Mouse (Mus musculus): ENCODE measurements at regions not wholly inside any gene's neighbourhood (a gene's known extent, or its start where the extent isn't known, plus 50 kb on each side); places are given as distances from the start of the nearest gene placed in this dataset.
A peak's percentile ranks its signal among the peaks of the same experiment; 100 is the strongest.

DNA sequence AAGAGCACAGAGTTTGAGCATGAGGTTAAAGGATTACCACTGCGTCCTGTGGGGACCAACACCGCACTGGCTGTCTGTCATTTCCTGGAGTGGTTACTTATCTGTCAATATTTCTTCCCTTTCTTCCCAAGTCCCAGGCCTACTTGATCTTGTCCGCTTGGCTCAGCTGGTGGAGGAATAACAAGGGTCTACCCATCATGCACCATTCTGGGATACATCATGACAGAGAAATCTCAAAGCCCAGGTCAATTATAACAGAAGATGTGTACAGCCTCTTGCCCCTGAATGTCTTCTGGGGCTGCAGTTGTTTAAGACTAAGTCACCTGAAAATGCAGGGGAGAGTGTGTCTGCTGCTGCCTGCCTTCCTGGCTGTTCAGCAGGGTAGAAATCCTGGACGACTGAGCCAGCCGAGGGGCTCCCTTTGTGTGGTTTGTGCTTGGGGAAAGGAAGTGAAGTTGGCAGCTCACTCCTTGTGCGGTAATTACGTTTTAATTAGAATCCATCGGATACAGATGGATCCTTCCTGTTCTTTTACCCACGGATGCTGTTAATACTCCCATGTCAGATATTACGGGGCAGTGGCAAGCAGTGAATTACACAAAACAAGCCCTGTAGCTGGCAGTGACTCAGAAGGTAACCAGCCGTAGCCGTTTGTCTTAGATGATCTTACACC, 286.8 kb downstream of the Zfp326 start:
- no peaks in the 10 kb centered on the region for H3K36me3 ChIP-seq (ENCODE audit: control insufficient read depth, insufficient read depth, low read length)
- H3K27ac ChIP-seq (replicated peaks; ENCODE audit: low read depth, low read length): peak overlapping the region; percentile 67
- H3K9me3 ChIP-seq (ENCODE audit: control insufficient read depth, low read length): no peaks in the 10 kb centered on the region
- peak overlapping the region; percentile 6; the same call in 1 of the 2 replicates for H3K9ac ChIP-seq (replicated peaks; ENCODE audit: low read length)
- H3K4me2 ChIP-seq (ENCODE audit: low read length): no peak overlapping the region
- ATAC-seq (ENCODE audit: low FRiP score, low TSS enrichment): peak; percentile 48; the same call in 1 of the 2 replicates
- DNase-seq: peak; percentile 62
- H3K4me3 ChIP-seq (replicated peaks; ENCODE audit: low read depth, low read length): no peak overlapping the region
- no peaks in the 10 kb centered on the region for H3K27me3 ChIP-seq (ENCODE audit: control insufficient read depth, insufficient read depth, low read length)
- H3K4me1 ChIP-seq (ENCODE audit: control insufficient read depth, insufficient read depth, low read length): no peaks in the 10 kb centered on the region
- 32% methylated on average over 12 of the region's 12 CpGs for WGBS

DNA sequence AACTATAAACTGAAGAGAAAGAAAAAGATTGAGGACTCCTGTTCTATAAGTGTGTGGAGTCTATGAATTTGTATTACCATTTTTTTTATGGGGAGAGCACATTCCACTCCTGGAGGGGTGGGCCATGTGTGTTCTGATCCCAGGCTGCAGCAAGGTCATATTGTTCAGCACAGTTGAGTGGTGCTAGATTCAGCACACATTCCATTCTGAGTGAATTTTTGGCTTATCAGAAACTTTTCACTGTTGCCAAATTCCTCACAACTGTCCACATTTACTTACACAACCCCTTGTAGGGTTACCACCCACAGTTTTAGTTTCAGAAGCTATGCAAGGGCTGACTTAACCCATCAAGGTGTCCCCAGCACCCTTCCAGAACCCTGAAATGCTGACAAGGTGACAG, 262.7 kb downstream of the Zfp326 start:
- no peaks in the 10 kb centered on the region for H3K36me3 ChIP-seq (ENCODE audit: control insufficient read depth, insufficient read depth, low read length)
- no peaks in the 10 kb centered on the region for H3K27me3 ChIP-seq (ENCODE audit: control insufficient read depth, insufficient read depth, low read length)
- H3K9me3 ChIP-seq (ENCODE audit: control insufficient read depth, low read length): no peaks in the 10 kb centered on the region
- no peak overlapping the region for H3K9ac ChIP-seq (replicated peaks; ENCODE audit: low read length)
- H3K4me2 ChIP-seq (ENCODE audit: low read length): no peak overlapping the region
- no peaks in the 10 kb centered on the region for H3K4me1 ChIP-seq (ENCODE audit: control insufficient read depth, insufficient read depth, low read length)
- H3K4me3 ChIP-seq (replicated peaks; ENCODE audit: low read depth, low read length): no peak overlapping the region
- ATAC-seq (ENCODE audit: low FRiP score, low TSS enrichment) (no peak), DNase-seq (no peak)
- H3K27ac ChIP-seq (replicated peaks; ENCODE audit: low read depth, low read length): no peak overlapping the region

DNA sequence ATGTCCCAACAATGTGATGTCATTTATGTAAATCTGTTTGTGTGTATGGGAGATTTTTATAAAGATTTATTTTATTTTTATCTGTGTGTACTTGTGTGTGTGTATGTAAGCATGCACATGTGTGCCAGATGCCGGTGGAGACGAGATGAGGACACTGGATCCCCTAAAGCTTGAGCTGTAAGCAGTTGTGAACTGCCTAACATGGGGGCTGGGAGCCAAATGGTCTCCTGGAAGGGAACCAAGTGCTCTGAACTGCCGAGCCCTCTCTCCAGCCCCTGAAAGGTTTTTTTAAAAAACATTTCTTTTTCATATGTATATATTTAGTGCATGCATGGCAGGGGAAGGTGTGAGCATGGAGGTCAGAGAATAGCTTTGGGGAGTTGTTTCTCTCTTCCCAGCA, 246.6 kb downstream of the Zfp326 start:
- ATAC-seq (ENCODE audit: low FRiP score, low TSS enrichment) (no peak), DNase-seq (no peak)
- Histone ChIP-seq H3K4me2 (ENCODE audit: low read length) (no peak overlapping the region), H3K36me3 (ENCODE audit: control insufficient read depth, insufficient read depth, low read length) (no peaks in the 10 kb centered on the region), H3K27me3 (ENCODE audit: control insufficient read depth, insufficient read depth, low read length) (no peaks in the 10 kb centered on the region), H3K27ac (replicated peaks; ENCODE audit: low read depth, low read length) (no peak overlapping the region), H3K9me3 (ENCODE audit: control insufficient read depth, low read length) (no peaks in the 10 kb centered on the region), H3K4me1 (ENCODE audit: control insufficient read depth, insufficient read depth, low read length) (peaks cover 6% of the 10 kb centered on the region; the same call in 1 of the 2 replicates), H3K4me3 (replicated peaks; ENCODE audit: low read depth, low read length) (no peak overlapping the region), H3K9ac (replicated peaks; ENCODE audit: low read length) (no peak overlapping the region)
- 66% methylated on average over 3 of the region's 3 CpGs for WGBS

DNA sequence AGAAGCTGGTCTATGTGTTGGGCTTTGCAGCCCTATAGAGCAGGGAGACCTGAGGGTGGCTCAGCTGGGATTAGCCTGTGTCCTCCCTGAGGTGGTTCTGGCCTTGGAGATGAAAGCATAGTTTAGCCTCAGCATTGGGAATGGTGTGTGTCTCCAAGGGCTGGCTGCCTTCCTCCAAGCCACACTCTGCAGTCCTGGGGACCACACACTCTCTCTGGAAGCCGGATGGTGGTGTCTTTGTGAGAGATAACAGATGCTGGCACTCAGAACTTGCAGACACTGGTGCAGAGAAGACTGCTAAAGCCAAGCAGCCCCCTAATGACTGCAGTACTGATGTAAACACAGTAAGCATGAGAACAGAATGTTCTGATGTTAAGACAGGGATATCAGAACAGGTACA, 243.2 kb downstream of the Zfp326 start:
- DNase-seq: no peak
- 71% methylated on average over 1 of the region's 1 CpGs for WGBS
- ATAC-seq (ENCODE audit: low FRiP score, low TSS enrichment): no peak

DNA sequence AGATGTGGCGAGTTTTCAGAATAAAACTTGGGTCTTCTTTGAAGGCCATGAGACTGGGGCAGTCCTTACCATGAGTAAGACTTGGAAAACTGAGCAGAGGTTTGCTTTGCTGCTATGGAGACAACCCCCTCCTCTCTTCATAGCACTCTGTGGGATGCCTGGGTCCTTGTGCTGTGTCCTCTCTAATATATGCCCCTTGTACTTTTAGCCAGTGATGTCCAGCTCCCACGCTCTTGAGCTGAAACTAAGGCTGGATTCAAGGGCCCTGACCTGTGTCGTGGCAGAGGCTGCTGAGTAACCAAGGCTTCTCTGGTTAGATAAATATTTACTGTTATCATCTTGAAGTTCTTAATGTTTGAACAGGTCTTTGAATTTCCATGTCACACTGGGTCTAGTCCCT, 236.8 kb downstream of the Zfp326 start:
- Histone ChIP-seq H3K27ac (replicated peaks; ENCODE audit: low read depth, low read length) (no peak overlapping the region), H3K36me3 (ENCODE audit: control insufficient read depth, insufficient read depth, low read length) (no peaks in the 10 kb centered on the region), H3K4me3 (replicated peaks; ENCODE audit: low read depth, low read length) (no peak overlapping the region), H3K9me3 (ENCODE audit: control insufficient read depth, low read length) (no peaks in the 10 kb centered on the region), H3K4me1 (ENCODE audit: control insufficient read depth, insufficient read depth, low read length) (no peaks in the 10 kb centered on the region), H3K9ac (replicated peaks; ENCODE audit: low read length) (no peak overlapping the region), H3K27me3 (ENCODE audit: control insufficient read depth, insufficient read depth, low read length) (no peaks in the 10 kb centered on the region), H3K4me2 (ENCODE audit: low read length) (no peak overlapping the region)
- ATAC-seq (ENCODE audit: low FRiP score, low TSS enrichment) (no peak), DNase-seq (no peak)
- WGBS: 89% methylated on average over 3 of the region's 3 CpGs

More for the DNA sequence above, 243.2 kb downstream of the Zfp326 start:
- Histone ChIP-seq H3K27me3 (ENCODE audit: control insufficient read depth, insufficient read depth, low read length) (no peaks in the 10 kb centered on the region), H3K36me3 (ENCODE audit: control insufficient read depth, insufficient read depth, low read length) (no peaks in the 10 kb centered on the region), H3K9me3 (ENCODE audit: control insufficient read depth, low read length) (no peaks in the 10 kb centered on the region), H3K4me2 (ENCODE audit: low read length) (no peak overlapping the region), H3K9ac (replicated peaks; ENCODE audit: low read length) (no peak overlapping the region), H3K4me3 (replicated peaks; ENCODE audit: low read depth, low read length) (no peak overlapping the region), H3K27ac (replicated peaks; ENCODE audit: low read depth, low read length) (no peak overlapping the region), H3K4me1 (ENCODE audit: control insufficient read depth, insufficient read depth, low read length) (peaks cover 5% of the 10 kb centered on the region; the same call in 1 of the 2 replicates)

DNA sequence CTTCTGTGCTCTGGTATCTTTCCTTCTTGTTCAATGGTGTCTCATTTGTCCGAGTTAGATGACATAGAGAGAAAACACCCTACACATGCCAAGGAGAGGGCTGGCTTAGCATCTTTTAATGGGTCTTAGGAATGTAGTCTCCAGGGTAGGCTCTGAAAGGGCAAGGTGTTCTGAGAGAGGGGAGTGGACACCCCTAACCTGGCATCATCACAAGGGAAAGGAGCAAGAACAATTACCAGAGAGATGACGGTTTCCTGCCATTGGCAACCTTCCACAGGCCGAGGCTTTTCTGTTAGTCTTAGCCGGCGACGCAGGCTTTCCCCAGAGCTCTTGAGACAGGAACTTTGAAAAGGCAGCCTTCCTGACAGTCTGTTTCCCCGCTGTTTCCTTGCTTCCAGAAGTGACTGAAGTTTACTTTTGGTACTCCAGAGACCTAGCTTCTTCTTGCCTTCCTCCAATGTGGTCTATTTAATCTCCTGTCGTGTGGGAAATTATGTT, 232.2 kb downstream of the Zfp326 start:
- DNase-seq (no peak), ATAC-seq (ENCODE audit: low FRiP score, low TSS enrichment) (no peak)

DNA sequence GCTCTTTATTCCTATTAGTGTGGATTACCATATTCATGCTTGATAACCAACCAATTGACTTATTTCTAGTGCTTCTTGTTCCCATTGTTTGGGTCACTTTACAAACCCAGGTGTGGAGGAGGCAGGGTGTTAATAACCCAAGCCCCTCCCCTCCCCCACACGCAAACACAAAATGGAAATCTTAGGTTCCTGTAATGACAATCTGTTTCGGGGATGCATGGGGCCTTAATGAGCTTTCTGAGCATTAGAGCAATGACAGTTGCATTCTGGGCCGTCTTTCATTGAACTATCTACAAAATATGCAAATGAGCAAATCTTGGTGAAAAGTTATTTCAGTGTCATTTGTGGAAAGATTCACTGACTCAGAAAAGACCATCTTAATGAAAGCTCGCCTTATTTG, 225.9 kb downstream of the Zfp326 start:
- WGBS: 75% methylated on average over 4 of the region's 4 CpGs
- Histone ChIP-seq H3K27ac (replicated peaks; ENCODE audit: low read depth, low read length) (no peak overlapping the region), H3K9me3 (ENCODE audit: control insufficient read depth, low read length) (no peaks in the 10 kb centered on the region), H3K36me3 (ENCODE audit: control insufficient read depth, insufficient read depth, low read length) (no peaks in the 10 kb centered on the region), H3K4me1 (ENCODE audit: control insufficient read depth, insufficient read depth, low read length) (no peaks in the 10 kb centered on the region), H3K9ac (replicated peaks; ENCODE audit: low read length) (no peak overlapping the region), H3K4me3 (replicated peaks; ENCODE audit: low read depth, low read length) (no peak overlapping the region), H3K27me3 (ENCODE audit: control insufficient read depth, insufficient read depth, low read length) (no peaks in the 10 kb centered on the region), H3K4me2 (ENCODE audit: low read length) (no peak overlapping the region)
- no peak for DNase-seq
- no peak for ATAC-seq (ENCODE audit: low FRiP score, low TSS enrichment)

More for the DNA sequence above, 232.2 kb downstream of the Zfp326 start:
- WGBS: 83% methylated on average over 8 of the region's 8 CpGs
- H3K27me3 ChIP-seq (ENCODE audit: control insufficient read depth, insufficient read depth, low read length): no peaks in the 10 kb centered on the region
- no peaks in the 10 kb centered on the region for H3K36me3 ChIP-seq (ENCODE audit: control insufficient read depth, insufficient read depth, low read length)
- no peak overlapping the region for H3K4me2 ChIP-seq (ENCODE audit: low read length)
- no peak overlapping the region for H3K9ac ChIP-seq (replicated peaks; ENCODE audit: low read length)
- no peaks in the 10 kb centered on the region for H3K9me3 ChIP-seq (ENCODE audit: control insufficient read depth, low read length)
- no peaks in the 10 kb centered on the region for H3K4me1 ChIP-seq (ENCODE audit: control insufficient read depth, insufficient read depth, low read length)
- no peak overlapping the region for H3K4me3 ChIP-seq (replicated peaks; ENCODE audit: low read depth, low read length)
- no peak overlapping the region for H3K27ac ChIP-seq (replicated peaks; ENCODE audit: low read depth, low read length)

DNA sequence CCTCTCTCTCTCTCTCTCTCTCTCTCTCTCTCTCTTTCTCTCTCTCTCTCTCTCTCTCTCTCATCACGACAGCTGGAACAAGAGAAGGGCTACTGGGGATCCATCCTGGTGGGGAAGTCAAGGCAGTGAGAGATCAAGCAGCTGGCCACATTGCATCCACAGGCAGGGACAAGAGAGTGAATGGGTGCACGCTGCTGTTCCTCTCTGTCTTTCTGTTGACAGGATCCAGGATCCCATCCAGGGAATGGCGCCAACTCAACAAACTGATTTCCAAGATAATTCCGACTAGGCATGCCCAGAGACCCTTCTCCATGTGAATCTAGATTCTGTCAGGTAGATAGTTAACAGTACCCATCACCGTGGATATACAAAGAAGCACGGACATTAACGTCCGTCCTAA, 222.5 kb downstream of the Zfp326 start:
- Histone ChIP-seq H3K4me3 (replicated peaks; ENCODE audit: low read depth, low read length) (no peak overlapping the region), H3K27me3 (ENCODE audit: control insufficient read depth, insufficient read depth, low read length) (no peaks in the 10 kb centered on the region), H3K36me3 (ENCODE audit: control insufficient read depth, insufficient read depth, low read length) (no peaks in the 10 kb centered on the region), H3K4me2 (ENCODE audit: low read length) (no peak overlapping the region), H3K4me1 (ENCODE audit: control insufficient read depth, insufficient read depth, low read length) (no peaks in the 10 kb centered on the region), H3K27ac (replicated peaks; ENCODE audit: low read depth, low read length) (no peak overlapping the region), H3K9me3 (ENCODE audit: control insufficient read depth, low read length) (no peaks in the 10 kb centered on the region), H3K9ac (replicated peaks; ENCODE audit: low read length) (no peak overlapping the region)
- WGBS: 89% methylated on average over 8 of the region's 8 CpGs
- DNase-seq (no peak), ATAC-seq (ENCODE audit: low FRiP score, low TSS enrichment) (no peak)

DNA sequence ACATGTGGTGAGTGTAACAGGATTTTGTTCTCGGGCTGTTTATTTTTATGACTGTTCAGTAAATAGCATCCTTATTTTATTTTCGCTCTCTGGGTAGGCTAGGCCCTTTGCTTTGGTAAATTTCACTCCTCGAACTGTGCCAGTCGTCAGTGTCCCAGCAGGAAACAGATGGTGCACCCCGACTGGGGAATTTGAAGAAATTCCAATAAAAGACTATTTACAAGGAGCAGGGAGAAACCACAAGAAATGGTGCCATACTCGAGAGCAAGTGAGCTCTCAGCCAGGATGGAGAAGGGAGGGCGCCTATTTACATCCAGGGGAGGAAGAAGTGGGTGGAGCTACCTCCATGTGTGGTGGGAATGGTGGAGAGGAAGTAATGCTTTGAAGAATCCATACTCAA, 213.0 kb downstream of the Zfp326 start:
- no peak overlapping the region for H3K4me2 ChIP-seq (ENCODE audit: low read length)
- H3K27ac ChIP-seq (replicated peaks; ENCODE audit: low read depth, low read length): no peak overlapping the region
- no peak for ATAC-seq (ENCODE audit: low FRiP score, low TSS enrichment)
- no peaks in the 10 kb centered on the region for H3K36me3 ChIP-seq (ENCODE audit: control insufficient read depth, insufficient read depth, low read length)
- DNase-seq: no peak
- no peak overlapping the region for H3K9ac ChIP-seq (replicated peaks; ENCODE audit: low read length)
- WGBS: 71% methylated on average over 7 of the region's 7 CpGs
- H3K9me3 ChIP-seq (ENCODE audit: control insufficient read depth, low read length): no peaks in the 10 kb centered on the region
- no peak overlapping the region for H3K4me3 ChIP-seq (replicated peaks; ENCODE audit: low read depth, low read length)
- no peaks in the 10 kb centered on the region for H3K27me3 ChIP-seq (ENCODE audit: control insufficient read depth, insufficient read depth, low read length)
- H3K4me1 ChIP-seq (ENCODE audit: control insufficient read depth, insufficient read depth, low read length): no peaks in the 10 kb centered on the region
